Mouse (Mus musculus) hindbrain, postnatal 0 days (tissue): Measurements from ENCODE around the gene Slc35a3. TPM values are rescaled to one million over a fixed set of nuclear protein-coding genes. Genes with fewer than 3 reads are reported as not detected.
A peak's percentile ranks its signal among the peaks of the same experiment; 100 is the strongest.

Experiments
- ATAC-seq: fragments of 200-750 bp; cut with Nextera tagmentation; 2 replicates; pipeline ENCODE4 v1.8.0; 2017; ENCODE audit warnings: mild to moderate bottlenecking, moderate TSS enrichment, moderate library complexity
- DNase-seq: peaks from one replicate; pipeline ENCODE4 v3.0.0-alpha.2; 2015; ENCODE audit warnings: low spot score
- H3K27ac ChIP-seq: fragments of 300-500 bp; sonication (generic); 2 replicates; pipeline ENCODE4 v1.5.1; 2014; ENCODE audit warnings: mild to moderate bottlenecking
- H3K27me3 ChIP-seq: fragments of 300-500 bp; sonication (generic); 2 replicates; pipeline ENCODE4 v1.6.1; 2014; ENCODE audit warnings: low read length, mixed read lengths; ENCODE audit not compliant: insufficient read depth
- H3K36me3 ChIP-seq: fragments of 300-500 bp; sonication (generic); 2 replicates; pipeline ENCODE4 v1.6.1; 2014; ENCODE audit warnings: low read length, mixed read lengths; ENCODE audit not compliant: insufficient read depth
- H3K4me1 ChIP-seq: fragments of 300-500 bp; sonication (generic); 2 replicates; pipeline ENCODE4 v1.6.1; 2014; ENCODE audit warnings: antibody characterized with exemption, low read length, mixed read lengths; ENCODE audit not compliant: insufficient read depth
- H3K4me2 ChIP-seq: fragments of 300-500 bp; sonication (generic); 2 replicates; pipeline ENCODE4 v1.6.1; 2014; ENCODE audit warnings: low read depth, mild to moderate bottlenecking, low read length, moderate library complexity, mixed read lengths
- H3K4me3 ChIP-seq: fragments of 300-500 bp; sonication (generic); 2 replicates; pipeline ENCODE4 v1.5.1; 2014; ENCODE audit warnings: low read length
- H3K9ac ChIP-seq: fragments of 300-500 bp; sonication (generic); replicated peaks from 2 replicates; pipeline ENCODE4 v1.6.1; 2014; ENCODE audit warnings: mild to moderate bottlenecking, low read length, moderate library complexity, mixed read lengths
- H3K9me3 ChIP-seq: fragments of 300-500 bp; sonication (generic); 2 replicates; pipeline ENCODE4 v1.6.1; 2016; ENCODE audit warnings: low read length, mixed read lengths
- CTCF ChIP-seq: IDR thresholded peaks from 2 replicates; pipeline ENCODE4 v1.5.1; 2016; ENCODE audit warnings: antibody characterized with exemption, control low read depth, low read depth
- WGBS: fragments of 180-500 bp; shearing (Covaris S2); extraction: QIAGEN DNeasy Blood & Tissue Kit; methylation state at CpG from one replicate; pipeline ENCODE4 v1.1.7; 2014; 5-methylcytosine and 5-hydroxymethylcytosine counted together
- polyA plus RNA-seq: library from polyadenylated mRNA; unstranded; fragments of >200 nt; fragmentation: Nextera tagmentation; extraction: Ambion mirVana; gene quantifications from 2 replicates; pipeline ENCODE4 v1.2.1, GENCODE M21; 2015
- total RNA-seq: library from RNA; depleted of rRNA; stranded (reverse); fragments of >200 nt; gene quantifications from 2 replicates; pipeline ENCODE4 v1.2.3, GENCODE M21; 2014

Gene Slc35a3
- total and polyA plus RNA-seq, 2 experiments from 2014 or later = 7.0 to 15.9 TPM

DNA sequence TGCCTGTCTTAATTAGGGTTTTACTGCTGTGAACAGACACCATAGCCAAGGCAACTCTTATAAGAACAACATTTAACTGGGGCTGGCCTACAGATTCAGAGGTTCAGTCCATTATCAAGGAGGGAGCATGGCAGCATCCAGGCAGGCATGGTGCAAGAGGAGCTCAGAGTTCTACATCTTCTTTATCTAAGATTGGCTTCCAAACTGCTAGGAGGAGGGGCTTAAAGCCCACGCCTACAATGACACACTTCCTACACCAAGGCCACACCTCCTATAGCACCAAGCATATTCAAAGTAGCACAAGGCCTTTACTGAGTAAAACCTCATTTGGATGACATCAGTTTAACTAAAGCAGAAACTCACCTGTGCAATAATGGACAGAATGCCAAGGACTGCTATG, 72.6 kb downstream of the Slc35a3 start:
- Histone ChIP-seq H3K4me1 (no peaks in the 10 kb centered on the region), H3K27me3 (no peaks in the 10 kb centered on the region), H3K36me3 (peaks cover 69% of the 10 kb centered on the region), H3K9ac (no peak overlapping the region), H3K27ac (no peak overlapping the region), H3K4me2 (no peak overlapping the region), H3K9me3 (no peaks in the 10 kb centered on the region), H3K4me3 (no peak overlapping the region)
- 84% methylated on average over 1 of the region's 1 CpGs for WGBS
- TF ChIP-seq CTCF = no peak
- DNase-seq (no peak), ATAC-seq (no peak)

DNA sequence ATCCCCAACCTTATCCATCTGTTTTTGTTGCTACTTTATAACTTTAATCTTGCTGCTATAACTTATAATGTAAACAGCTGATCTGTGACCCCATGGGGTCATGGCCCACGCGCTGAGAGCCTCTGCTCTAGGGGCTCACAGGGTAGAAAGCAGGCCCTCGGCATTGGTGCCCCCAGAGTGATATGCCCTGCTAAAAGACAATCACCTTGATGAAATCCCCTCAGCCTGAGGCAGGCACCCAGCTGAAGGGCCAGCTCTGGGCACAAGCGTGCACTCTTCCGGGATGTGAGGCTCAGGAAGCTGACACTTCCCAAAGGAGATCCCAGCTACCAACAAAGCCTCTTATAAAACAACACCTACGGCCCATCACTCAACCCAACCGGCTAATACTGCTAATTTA, 74.1 kb downstream of the Slc35a3 start:
- no peak for ATAC-seq

DNA sequence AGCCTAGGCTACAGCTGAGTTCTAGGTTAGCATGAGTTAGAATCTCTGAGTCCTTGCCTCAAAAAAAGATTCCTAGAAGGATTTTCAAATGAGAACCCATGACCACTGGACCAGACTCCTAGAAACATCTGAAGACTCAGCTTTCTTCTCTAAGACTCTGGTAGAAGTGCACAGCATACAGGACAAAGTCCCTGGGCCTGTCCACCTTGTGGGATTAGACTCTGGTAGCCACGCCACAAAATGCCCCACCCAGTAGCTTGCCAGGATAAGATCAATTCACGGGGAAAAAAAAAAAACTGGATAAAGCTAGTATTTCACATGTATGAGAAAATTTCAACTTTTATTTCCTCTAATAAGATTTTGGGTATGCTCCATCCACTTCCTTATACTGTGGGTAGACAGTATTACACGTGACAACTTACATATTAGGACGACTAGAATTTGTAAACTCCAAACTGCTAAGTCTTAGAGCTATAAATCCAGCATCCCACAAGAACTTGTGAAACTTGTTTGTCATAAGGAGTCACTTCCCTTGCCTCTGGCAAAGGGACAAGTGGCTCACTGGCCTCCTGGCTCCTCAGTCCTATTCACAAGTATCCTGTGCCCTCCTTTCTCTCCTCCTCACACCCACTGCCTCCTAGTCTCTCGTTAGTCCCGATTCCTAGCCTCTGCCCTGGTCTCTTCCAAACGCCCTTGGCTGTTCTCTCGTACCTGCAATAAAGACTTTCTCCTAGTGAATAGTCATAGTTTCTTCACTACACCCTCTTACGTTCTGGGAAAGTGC, 74.7 kb downstream of the Slc35a3 start:
- DNase-seq = no peak
- no peak overlapping the region for H3K4me2 ChIP-seq
- no peak overlapping the region for H3K9ac ChIP-seq
- peaks cover 68% of the 10 kb centered on the region for H3K36me3 ChIP-seq
- H3K9me3 ChIP-seq = no peaks in the 10 kb centered on the region
- 89% methylated on average over 9 of the region's 9 CpGs for WGBS
- no peaks in the 10 kb centered on the region for H3K27me3 ChIP-seq
- no peaks in the 10 kb centered on the region for H3K4me1 ChIP-seq
- H3K27ac ChIP-seq = no peak overlapping the region
- no peak overlapping the region for H3K4me3 ChIP-seq
- ATAC-seq = no peak
- TF ChIP-seq CTCF = no peak

More for the DNA sequence above, 74.1 kb downstream of the Slc35a3 start:
- H3K27me3 ChIP-seq = no peaks in the 10 kb centered on the region
- no peak overlapping the region for H3K27ac ChIP-seq
- TF ChIP-seq CTCF = no peak
- no peak overlapping the region for H3K4me3 ChIP-seq
- H3K36me3 ChIP-seq = peaks cover 71% of the 10 kb centered on the region
- WGBS = 84% methylated on average over 7 of the region's 7 CpGs
- no peak for DNase-seq
- no peaks in the 10 kb centered on the region for H3K4me1 ChIP-seq
- H3K9ac ChIP-seq = no peak overlapping the region
- no peaks in the 10 kb centered on the region for H3K9me3 ChIP-seq
- H3K4me2 ChIP-seq = no peak overlapping the region

DNA sequence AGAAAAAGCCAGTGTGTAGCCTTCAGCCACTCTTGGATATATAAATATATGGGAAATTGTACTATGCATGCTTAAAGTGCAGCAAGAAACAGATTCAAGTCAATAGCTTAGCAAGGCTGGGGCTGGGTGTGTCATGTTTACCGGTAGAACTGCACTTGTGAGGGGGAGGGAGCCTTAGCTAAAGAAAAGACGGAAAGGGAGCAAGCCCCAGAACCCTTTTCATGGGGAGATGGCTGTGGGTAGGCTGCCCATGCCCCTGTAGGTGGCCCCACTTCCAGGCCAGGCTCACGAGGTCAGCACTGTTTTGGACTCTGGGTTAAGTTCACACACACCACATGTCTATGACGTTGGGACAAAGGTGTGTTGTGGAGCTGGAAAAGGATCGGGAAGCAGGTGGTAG, 76.8 kb downstream of the Slc35a3 start:
- H3K4me1 ChIP-seq = no peaks in the 10 kb centered on the region
- no peaks in the 10 kb centered on the region for H3K27me3 ChIP-seq
- H3K9ac ChIP-seq = no peak overlapping the region
- ATAC-seq (0 out of 2 replicates have a peak, but pooled peaks have one; percentile 7), DNase-seq (no peak)
- no peaks in the 10 kb centered on the region for H3K9me3 ChIP-seq
- TF ChIP-seq CTCF = no peak
- 53% methylated on average over 5 of the region's 5 CpGs for WGBS
- H3K4me3 ChIP-seq = no peak overlapping the region
- no peak overlapping the region for H3K4me2 ChIP-seq
- H3K36me3 ChIP-seq = peaks cover 56% of the 10 kb centered on the region
- H3K27ac ChIP-seq = no peak overlapping the region

DNA sequence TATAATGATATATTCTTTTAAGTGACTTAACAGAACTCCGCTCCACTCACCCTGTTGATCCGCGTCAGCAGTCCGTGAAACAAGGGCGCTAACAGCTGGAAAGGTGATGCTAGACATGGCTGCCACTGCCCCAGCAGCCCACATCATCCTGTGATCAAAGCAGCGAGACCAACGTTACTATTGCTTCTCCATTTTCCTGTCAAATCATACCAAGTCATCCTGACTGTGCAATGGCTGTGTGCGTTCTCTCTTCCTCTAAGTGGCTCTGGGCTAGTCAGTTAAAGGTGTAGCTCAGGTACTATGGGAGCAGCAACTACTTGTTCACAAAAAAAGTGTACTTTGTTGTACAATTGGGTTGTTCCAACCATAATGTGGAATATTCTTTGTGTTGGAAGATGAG, 77.8 kb downstream of the Slc35a3 start:
- no peak overlapping the region for H3K9ac ChIP-seq
- no peaks in the 10 kb centered on the region for H3K27me3 ChIP-seq
- no peak overlapping the region for H3K4me2 ChIP-seq
- peaks cover 49% of the 10 kb centered on the region for H3K36me3 ChIP-seq
- no peak for TF ChIP-seq CTCF
- no peak overlapping the region for H3K27ac ChIP-seq
- DNase-seq (no peak), ATAC-seq (no peak)
- no peak overlapping the region for H3K4me3 ChIP-seq
- 94% methylated on average over 8 of the region's 8 CpGs for WGBS
- H3K9me3 ChIP-seq = no peaks in the 10 kb centered on the region
- no peaks in the 10 kb centered on the region for H3K4me1 ChIP-seq

DNA sequence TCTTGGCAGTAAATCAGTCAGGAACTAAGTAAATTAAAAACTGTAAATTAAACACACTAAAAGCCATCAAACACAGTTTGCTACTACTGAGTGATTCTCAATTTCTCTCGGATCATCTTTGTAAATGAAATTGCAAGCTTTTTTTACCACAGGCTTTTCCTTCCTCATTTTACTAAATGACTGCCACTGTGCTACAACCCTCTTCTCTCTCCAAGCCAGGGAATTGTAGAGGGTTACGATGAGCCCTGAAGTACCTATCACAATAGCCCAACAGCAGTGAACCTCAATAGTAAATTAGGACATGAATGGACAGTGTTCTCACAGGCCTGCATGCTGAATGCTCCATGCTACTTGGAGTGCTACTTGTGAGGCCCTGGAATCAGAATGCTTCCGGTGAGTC, 78.5 kb downstream of the Slc35a3 start:
- Histone ChIP-seq H3K4me3 (no peak overlapping the region), H3K27ac (no peak overlapping the region), H3K4me1 (no peaks in the 10 kb centered on the region), H3K36me3 (peaks cover 47% of the 10 kb centered on the region), H3K9me3 (no peaks in the 10 kb centered on the region), H3K9ac (no peak overlapping the region), H3K27me3 (no peaks in the 10 kb centered on the region), H3K4me2 (no peak overlapping the region)
- DNase-seq = no peak
- no peak for ATAC-seq
- 89% methylated on average over 3 of the region's 3 CpGs for WGBS
- no peak for TF ChIP-seq CTCF

DNA sequence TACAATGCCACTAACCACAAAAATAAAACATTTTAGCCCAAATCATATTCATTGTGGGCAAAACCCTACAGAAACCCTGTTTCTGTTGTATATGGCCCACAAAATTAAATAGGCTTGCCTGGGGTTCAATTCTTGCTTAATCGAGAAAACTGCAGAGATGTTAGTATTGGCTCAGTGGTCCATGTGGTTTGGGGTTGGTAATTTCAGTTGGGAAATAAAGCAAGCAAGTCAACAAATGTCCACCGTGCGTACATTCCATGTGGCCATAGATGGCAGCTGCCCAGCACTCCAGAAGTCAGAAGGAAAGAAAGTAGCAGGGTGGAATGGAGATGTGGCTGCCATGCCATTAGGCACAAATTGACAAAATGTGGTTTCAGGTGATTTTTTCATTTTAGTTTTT, 79.7 kb downstream of the Slc35a3 start:
- Histone ChIP-seq H3K4me3 (no peak overlapping the region), H3K9me3 (no peaks in the 10 kb centered on the region), H3K27ac (no peak overlapping the region), H3K4me2 (no peak overlapping the region), H3K27me3 (no peaks in the 10 kb centered on the region), H3K36me3 (peaks cover 41% of the 10 kb centered on the region), H3K4me1 (no peaks in the 10 kb centered on the region), H3K9ac (no peak overlapping the region)
- TF ChIP-seq CTCF = no peak
- ATAC-seq = no peak
- DNase-seq = no peak
- 91% methylated on average over 3 of the region's 3 CpGs for WGBS
